Mouse (Mus musculus): ENCODE results near the gene Jmjd7.

Jmjd7 gene

DNA sequence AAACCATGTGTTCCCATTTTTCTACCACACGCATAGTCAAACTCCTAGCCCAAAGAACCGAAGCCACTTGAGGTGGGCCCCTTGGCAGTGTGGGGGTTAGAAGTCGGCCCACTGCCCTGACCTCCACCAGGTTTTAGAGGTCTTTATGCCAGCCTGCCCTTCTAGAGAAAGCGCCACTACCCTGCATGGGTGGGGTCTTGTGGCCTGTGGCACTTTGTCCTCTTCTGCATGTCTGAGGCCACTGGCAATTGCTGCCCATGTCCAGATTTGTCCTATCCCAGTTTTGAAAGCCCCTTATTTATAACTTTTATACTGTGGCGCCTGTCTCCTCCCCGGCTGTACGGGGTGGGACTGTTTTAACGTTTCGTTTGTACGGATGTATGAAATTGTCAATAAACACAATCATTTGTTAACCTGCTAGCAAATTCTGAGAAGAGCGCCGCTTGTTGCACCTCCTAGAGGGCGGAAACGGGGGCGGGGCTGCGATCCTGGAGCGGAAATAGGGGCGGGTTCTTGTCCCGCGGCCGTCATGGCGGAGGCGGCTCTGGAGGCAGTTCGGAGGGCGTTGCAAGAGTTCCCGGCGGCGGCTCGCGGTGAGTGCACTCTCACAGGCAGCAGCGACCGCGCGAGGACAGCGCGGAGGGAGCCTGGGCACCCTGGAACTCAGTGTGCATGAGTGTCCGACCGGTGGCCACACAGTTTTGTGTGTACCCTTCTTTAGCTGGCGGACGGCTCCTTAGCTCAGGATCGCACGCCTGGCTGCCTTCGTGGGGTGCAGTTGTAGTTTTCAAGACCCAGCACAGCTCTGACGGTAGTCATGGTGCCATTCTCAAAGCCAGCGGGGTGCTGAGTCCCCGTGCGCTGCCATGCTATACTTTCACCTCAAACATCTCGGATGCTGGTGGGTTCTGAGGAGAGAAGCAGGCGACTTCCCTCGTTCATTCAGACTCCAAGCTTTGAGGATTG, at the start of gene Jmjd7, which contains the start of gene Gm28042:
Gene Jmjd7, plus strand, starts transcription at position 500 of the 966 bp plus-strand sequence.
Gene Gm28042, plus strand, starts transcription at position 510 of the 966 bp plus-strand sequence.
- DNase-seq (ENCODE audit: low read depth, low spot score): peak; percentile 95

DNA sequence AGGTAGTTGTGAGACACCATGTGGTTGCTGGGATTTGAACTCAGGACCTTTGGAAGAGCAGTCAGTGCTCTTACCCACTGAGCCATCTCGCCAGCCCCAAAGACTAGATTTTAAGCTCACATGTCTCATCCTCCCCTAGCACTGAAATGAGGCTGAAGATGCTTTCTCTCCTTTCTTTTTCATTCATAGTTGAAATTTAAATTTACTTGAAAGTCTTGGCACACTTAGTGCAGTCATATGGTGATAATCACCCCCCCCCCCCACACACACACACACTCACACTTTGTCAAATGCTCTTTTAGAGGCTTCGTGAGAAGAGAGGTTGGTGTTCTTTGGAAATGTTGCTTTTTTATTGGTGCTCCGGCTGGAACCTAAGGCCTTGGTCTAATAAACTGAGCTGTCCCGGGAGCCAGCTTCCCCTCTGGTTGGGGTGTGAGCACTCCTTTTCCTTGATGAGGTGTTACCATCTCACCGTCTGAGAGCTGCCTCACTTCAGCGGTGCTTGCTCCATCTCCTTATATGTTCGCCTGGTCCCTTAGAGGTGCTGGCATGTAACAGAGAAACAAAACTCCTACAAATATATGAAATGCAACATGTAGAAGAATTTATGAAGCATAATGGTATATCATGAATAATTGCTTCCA, 46.8 kb upstream of the Jmjd7 start:
- no peak for DNase-seq (ENCODE audit: low read depth, low spot score)

DNA sequence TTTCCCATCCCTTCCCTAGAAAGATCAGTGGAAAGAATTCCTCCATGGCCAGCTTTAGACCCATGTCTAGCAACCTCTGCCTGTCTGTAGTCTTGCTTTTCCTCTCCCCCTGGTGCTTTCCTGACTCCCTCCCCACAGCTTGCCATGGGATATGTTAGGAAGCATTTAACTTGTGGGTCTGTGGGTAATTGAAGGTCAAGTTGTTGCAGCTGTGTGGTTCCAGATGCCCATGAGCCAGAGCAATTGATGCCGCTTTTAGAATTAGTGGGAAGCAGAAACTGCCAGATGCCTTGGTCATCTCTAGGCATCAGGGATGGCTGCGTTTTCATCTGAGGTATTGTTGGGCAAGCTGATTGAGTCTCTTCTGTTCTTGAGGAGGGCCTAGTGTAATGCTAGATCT, 45.7 kb upstream of the Jmjd7 start:
- DNase-seq (ENCODE audit: low read depth, low spot score): no peak

DNA sequence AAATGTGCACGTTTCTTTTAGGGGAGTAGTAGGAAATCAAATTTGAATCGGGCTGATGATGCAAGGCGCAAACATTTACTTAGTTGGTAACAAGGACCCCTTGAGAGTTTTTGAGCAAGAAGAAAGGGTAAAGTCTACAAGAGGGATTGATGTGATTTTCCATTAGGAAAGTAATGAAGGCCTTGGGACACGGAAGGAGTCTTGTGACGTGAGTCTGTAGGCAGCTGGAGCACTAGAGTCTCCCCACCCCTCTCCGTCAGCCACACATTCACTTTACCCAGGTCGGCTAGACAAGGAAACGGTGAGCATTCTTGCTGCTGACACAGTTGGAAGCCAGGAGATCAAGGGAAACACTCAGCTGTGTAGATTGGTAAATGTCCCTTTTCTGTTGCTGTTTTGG, 41.4 kb upstream of the Jmjd7 start:
- DNase-seq (ENCODE audit: low read depth, low spot score): no peak

DNA sequence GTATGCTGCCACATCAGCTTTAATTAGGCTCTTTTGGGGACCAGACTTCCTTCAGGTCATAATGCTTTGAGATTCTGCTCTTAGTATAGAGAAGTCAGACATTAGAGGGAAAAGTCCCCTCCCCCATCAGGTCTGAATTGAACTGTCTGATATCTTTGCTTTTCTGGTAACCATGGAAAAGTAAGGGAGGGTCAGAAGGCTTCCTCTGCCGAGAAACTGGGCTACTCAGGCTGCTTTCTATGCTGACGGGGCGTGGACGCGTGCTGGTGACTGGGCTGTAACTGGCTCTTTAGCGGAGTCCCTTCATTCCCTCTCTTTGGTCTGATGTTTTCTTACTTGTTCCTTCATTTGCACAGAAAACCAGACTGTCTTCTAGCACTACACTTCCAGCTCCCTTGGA, 40.9 kb upstream of the Jmjd7 start:
- no peak for DNase-seq (ENCODE audit: low read depth, low spot score)

DNA sequence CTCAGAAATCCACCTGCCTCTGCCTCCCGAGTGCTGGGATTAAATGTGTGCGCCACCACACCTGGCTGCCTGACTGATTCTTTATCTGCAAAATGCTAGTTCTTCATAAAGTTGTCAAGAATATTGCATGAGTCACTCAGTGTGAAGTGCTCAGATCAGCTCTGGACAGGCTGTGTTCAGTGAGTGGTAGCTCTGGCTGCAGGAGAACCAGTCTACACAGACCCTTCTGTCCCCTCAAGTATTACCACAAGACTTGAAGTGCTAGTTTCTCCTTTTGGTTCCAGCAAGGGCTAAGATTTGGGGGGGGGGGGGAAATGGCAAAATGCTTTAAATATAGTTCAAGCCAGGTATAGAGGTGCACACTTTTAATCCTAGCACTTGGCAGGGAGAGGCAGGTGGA, 39.8 kb upstream of the Jmjd7 start:
- no peak for DNase-seq (ENCODE audit: low read depth, low spot score)

DNA sequence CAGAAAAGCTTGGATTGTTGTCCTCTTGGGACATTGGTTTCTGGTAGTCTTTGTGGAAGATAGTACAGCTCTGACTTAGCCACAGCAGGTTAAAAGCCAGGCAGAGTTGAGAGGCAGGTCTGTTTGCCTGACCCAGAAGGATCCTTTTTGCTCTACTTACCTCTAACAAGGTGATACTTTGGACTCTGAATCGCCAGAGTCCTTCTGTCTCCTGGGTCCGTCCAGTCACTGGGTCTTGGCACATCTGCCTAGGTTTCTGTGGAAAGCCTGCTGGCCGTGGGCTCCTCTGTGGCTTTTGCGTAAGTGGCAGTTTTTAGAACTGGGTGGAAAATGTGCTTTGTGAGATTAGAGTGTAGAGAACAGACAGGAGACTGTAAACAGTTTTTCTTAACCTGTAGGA, 38.3 kb upstream of the Jmjd7 start:
- no peak for DNase-seq (ENCODE audit: low read depth, low spot score)

DNA sequence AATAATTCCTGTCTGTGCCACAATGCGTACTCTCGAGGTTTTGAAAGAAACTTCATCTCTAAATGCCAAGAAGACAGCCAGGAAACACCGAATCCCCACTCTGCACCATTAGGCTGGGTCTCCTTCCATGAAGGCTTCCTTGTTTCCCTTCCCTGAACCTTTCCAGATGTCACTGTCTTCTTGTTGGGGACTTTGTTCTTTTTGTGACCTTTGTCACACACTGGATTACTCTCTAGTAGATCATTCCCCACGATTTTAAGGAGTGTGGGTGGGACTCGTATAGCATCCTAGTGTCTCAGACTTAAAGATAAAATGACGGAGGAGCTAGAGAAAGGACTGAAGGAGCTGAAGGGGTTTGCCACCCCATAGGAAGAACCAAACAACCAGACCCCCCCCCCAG, 36.4 kb upstream of the Jmjd7 start:
- DNase-seq (ENCODE audit: low read depth, low spot score): no peak

DNA sequence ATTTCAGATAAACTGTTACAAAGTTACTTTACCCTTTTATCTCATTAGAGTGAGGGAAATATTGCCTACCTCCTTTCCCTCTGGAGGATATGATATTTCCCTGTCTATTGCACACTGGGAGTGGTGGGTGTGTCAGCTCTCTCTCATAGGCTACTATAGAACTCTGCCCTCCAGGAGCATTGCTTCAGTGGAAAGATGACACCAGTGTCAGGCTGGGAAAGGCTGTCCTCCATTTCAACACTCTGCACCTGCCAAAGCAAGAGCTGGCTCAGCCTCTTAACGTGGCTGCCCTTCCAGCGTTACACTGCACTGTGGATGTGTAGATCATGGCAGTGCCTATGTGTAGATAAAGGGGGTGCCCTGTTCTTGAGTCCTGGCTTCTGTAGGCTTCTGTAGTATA, 34.9 kb upstream of the Jmjd7 start:
- DNase-seq (ENCODE audit: low read depth, low spot score): no peak

DNA sequence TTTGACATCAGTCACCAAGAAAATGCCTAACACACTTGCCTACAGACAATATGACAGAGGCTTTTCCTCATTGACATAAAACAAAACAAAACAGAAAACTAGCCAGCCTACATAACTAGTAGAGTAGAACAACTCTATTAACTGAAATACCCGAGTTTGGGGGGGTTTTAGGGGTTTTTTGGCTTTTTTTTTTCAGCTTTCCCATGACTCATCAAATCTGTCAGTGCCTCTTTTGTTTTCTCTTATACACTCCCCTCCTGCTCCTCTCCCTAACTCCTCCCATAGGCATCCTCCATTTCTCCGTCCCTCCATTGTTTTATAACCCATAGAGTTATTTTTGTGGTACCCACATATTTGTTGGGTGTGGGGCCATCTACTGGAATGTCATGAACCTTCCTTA, 33.8 kb upstream of the Jmjd7 start:
- DNase-seq (ENCODE audit: low read depth, low spot score): no peak

DNA sequence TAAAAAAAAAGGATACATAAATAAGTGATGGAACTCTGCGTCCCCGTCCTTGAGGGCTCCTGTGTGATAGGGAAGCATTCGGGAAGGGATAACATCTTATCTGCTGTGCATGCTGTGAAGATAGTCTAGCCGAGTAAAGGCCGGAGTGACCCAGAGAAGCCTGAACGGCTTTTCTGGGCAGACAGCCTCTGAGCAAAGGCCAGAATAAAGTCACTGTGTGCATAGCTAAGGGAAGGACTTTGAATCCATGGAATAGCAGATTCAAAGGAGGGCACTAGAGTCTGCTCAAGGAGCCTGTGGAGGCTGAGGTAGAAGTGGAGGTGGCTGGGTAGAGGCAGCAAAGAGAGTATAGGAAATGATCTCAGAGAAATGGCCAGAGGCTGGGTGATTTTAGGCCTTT, 32.4 kb upstream of the Jmjd7 start:
- no peak for DNase-seq (ENCODE audit: low read depth, low spot score)

DNA sequence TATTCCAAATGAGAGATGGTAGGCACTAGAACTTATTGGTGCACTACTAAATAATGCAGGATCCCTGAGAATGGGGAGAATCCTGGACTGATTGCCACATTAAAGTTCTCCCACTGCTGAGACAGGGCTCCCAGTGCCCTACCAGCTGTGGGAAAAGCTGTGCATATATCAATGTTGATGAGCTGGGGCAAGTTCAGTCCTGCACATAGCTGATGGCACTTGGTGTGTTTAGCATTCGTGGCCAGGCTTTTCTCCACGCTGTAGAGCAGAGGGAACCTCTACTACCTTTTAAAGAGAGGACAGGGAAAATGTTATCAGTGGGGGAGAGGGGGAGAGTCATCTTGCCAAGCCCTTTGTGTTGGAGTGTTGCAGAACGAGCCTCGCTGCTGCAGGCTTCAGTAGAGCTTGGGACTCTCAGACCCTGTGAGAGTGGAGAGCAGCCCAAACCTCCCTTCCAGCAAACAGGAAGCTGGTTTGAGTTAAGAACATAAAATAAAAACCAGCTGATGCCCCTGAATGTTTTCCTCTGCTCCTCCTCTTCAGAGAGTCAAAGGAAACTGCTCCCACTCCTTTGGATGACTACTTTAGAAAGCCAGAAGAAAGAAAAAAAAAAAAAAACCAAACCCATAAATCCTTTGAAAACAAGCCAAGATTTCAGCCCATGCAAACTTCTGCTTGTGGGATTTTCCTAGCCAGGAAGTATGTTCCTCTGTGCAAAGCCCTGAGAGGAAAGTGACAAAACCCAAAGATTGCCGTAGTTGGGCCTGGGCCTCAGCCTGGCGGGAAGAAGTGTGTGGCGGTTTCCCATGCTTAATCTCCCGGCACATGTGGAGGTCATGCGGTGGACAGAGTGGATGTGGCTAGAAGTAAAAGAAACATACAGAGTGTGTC, 31.6 kb upstream of the Jmjd7 start:
- DNase-seq (ENCODE audit: low read depth, low spot score): no peak

DNA sequence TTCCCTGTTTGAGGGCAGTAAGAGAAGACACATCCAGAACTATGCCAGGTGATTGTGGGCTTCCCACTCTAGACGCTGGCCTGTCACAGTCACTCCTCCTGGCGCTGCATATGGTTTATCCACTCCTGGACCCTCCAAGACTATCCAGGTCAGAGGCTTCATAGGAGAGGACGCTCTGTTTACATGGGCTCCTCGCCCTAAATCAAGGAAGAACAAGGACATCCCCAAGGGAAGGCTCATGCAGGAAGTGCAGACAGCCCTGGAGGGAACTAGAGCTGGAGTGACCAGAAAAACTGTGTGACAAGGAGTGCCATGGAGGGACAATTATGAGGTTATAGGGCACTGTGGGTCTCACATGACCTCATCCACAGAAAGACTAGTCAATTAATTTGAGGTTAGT, 29.9 kb upstream of the Jmjd7 start:
- no peak for DNase-seq (ENCODE audit: low read depth, low spot score)

DNA sequence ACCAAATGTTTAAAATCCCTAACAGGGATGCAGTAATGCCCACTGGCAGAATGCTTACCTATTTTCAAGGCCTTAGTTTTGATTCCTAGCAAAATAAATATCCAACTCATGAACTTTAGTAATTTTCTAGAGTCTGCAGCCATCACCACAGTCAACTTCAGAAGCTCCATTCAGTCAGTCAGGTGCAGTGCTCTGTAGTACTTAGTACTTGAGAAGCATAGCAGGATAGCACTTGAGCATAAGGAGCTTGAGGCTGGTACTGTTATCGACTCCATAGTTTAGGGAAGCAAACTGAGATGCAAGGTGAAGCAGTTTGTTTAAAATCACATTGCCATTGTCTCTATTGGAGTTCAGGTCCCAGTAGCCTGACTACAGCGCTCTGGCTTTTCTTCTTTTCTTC, 27.6 kb upstream of the Jmjd7 start:
- no peak for DNase-seq (ENCODE audit: low read depth, low spot score)

DNA sequence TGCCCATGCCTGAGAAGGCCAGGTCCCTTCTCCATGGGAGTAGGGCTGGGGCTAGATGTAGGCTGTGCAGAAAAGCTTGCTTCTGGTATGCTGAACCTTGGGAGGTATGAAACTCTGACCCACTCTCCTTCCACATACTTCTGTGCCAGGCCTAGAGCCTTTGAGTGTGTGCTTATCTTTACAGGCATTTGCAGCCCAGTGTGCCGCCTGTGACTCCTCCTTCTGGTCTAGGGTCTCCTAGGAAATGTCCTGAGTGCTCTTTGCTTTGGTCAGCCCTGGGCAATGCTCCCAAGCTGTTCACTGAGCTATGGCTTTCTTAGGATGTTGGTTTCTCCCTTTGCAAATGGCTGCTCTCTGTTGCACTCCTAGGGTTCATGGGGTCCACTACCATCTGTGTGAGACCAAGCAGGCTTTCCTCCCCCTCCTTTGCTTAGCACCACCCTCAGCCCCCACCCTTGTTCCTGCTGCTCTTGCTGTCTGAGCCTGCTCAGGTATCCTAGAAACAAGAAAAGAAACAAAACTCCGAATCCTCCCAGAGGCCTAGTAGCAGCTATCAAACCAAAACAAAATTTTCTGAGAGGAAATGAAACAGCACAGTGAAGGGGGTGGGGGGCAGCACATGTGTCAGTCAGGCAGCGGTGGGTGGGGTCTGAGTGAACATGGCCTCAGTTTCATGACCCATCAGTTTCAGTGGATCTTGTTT, 26.2 kb upstream of the Jmjd7 start:
- no peak for DNase-seq (ENCODE audit: low read depth, low spot score)

DNA sequence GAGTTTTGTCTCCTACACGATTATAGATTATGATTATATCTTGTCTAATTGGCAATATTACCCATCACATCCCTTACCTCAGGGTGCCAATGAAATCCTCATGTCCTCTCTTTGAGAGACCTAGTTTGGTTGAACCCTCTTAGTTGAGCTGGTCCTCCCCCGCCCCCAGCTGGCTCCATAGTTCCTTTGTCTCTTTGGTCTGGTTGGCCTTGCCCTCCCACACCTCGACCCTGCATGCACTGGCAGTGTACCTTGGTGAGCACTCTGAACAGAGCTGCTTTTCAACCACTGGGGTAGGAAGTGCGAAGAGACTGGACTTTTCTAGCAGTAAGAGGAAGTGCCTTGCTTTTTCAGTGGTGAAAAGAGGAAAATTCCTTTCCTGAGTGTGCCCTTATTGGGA, 25.3 kb upstream of the Jmjd7 start:
- no peak for DNase-seq (ENCODE audit: low read depth, low spot score)

DNA sequence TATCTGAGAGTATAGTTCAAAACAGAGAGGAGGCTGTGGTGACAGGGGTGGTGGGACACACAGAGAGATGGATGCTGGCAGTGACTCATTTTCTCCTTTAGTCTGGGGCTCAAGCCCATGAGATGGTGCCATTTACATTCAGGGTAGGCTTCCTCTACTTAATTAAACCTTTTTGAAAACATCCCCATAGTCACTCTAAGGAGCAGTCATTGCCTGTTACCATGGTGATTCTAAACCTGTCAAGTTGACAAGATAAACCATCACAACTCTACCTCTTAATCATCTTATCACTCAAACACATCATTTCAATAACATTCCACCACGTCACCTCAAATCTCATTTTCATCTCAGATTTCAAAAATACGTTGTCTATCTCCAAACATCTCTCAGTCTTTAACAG, 23.3 kb upstream of the Jmjd7 start:
- peak; percentile 18 for DNase-seq (ENCODE audit: low read depth, low spot score)

DNA sequence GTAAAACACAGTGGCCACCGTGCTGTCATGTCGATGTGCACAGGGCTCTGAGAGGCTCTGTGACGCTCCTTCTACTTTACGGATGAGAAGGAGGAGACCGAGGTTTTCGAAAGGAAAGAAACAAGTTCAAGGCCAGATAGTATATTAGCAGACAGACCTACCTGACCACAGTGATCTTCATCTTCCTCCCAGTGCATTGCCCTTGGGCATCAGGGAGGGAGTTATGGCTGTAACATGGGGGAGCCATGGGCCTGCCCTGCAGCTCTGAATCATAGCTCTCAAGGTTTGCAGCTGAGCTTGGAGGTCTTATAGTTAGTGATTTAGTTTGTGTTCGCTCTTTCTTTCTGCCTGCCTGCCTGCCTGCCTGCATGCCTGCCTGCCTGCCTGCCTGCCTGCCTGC, 20.6 kb upstream of the Jmjd7 start:
- no peak for DNase-seq (ENCODE audit: low read depth, low spot score)

DNA sequence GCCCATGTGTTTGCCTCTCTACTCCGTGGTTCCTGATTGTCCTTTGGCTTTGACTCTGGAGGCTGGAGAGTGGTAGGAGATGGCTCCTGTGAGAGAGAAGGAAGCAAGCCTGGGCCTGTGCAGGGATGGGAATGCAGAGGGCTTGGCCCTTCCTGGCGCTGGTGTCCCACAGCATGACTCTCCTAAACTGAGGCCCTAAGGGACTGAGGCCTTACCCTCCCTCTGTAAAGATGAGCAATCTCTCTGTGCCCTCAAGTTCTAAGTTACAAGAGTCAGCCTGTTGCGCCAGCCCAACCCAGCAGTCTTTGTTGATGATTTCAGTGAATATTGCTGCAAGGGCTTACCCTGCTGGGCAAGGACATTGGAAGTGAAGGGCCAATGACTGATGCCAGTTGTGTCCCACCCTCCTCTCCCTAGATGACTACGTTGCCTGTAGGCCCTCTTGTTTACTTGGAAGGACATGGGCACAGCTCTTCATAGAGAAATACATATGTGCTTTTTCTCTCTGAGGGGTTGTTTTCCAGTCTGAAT, 19.5 kb upstream of the Jmjd7 start:
- no peak for DNase-seq (ENCODE audit: low read depth, low spot score)

DNA sequence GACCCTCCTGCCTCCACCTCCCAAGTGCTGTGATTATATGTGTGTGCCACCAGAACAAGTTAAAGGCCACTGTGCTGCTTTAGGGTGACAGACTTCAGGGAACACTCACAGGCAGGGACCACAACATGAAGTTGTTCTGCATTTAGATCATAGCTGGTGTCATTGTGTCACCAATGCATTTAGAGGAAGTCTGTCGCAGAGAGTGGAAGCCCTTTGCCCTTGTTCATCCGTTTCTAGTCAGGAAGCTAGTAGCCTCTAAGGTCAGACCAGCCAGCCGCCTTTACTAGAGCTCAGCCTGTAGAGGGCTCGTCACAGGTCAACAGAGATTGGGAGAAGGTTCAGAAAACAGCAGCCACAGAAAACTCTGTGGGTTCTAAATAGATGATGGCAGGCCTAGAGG, 18.6 kb upstream of the Jmjd7 start:
- DNase-seq (ENCODE audit: low read depth, low spot score): no peak

All from CD4-positive helper T cell, adult 2 months (primary cell).